Mouse (Mus musculus) ES-E14 (cell line): ENCODE results near the gene Fahd1.

Experiments used
- MAFK ChIP-seq: IDR thresholded peaks from 2 replicates; pipeline ENCODE4 v1.6.1; 2014; ENCODE audit warnings: mild to moderate bottlenecking, low read depth, low read length, inconsistent platforms; ENCODE audit not compliant: insufficient read depth
- ZNF384 ChIP-seq: IDR thresholded peaks from 2 replicates; pipeline ENCODE4 v1.6.1; 2012; ENCODE audit warnings: low read depth, low read length, inconsistent platforms

- TF ChIP-seq MAFK (no peak), ZNF384 (no peak)
These were observed 30.7 kb downstream of the Fahd1 start for GRCm38 (mm10) chr17:24819469-24819868.
